ENCODE assay signal across 12 mouse cellular contexts in the genomic region with DNA sequence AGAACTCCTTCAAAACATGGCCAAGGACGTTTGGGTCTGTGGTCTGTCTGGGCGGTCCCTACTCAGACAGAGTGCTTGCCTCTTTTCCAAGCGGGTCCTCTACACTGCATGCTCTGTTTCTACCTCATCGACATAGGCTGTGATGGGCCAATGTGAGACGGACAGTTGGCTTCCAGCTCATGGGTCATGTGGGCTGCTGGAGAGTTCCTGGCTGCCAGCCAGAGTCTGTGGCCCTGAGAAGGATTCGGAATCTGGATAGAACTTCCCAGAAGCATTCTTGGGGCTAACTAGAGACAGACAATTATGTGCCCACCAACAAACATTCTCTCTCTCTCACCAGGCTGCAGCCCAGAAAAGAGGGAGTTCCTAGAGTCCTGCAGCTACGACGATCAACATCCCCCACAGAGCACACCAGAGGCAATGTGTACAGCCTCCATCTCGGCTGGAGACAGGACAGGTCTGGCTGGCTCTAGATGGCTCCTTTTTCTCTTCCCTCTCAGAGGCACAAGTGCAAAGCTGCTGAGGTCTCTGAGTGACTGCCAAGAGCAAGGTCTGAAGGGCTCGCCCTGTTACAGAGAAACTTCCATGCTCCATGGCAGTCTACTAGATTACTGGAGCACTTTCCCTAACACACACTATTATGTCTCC. TPM values are rescaled to one million over a fixed set of nuclear protein-coding genes. Genes with fewer than 3 reads are reported as not detected.
DNase-seq lines count a peak whose midpoint lies in the region; ATAC-seq lines count a peak whose summit lies in the region.
"Had no signal": no experiment of that assay in that cellular context is flagged by ENCODE, and none has a peak within 500 bp of the region (broad histone marks: within the 10 kb centered on the region; RNA-seq: fewer than 3 reads in every experiment).

No protein-coding gene starts in this region.

- 79% methylated on average over 10 of the region's 10 CpGs for WGBS in kidney, embryonic 15.5 days

- no peaks in the 10 kb centered on the region for H3K27me3 ChIP-seq in kidney, embryonic 15.5 days

- H3K36me3 ChIP-seq in kidney, embryonic 15.5 days = peaks cover 80% of the 10 kb centered on the region

- H3K9ac ChIP-seq in kidney, embryonic 15.5 days = no peak overlapping the region

- no peak for ATAC-seq in kidney, embryonic 15.5 days (replicated peaks; ENCODE audit: low FRiP score)

- no peak overlapping the region for H3K27ac ChIP-seq in kidney, embryonic 15.5 days
- H3K27ac ChIP-seq: layer of hippocampus, adult 2 months; midbrain, embryonic 10.5 days had no signal

- no peaks in the 10 kb centered on the region for H3K4me1 ChIP-seq in kidney, embryonic 15.5 days
- H3K4me1 ChIP-seq: midbrain, embryonic 10.5 days had no signal

- no peak overlapping the region for H3K4me3 ChIP-seq in kidney, embryonic 15.5 days (replicated peaks)
- H3K4me3 ChIP-seq: layer of hippocampus, adult 2 months; midbrain, embryonic 10.5 days had no signal

- peak; percentile 67 for DNase-seq in kidney, adult 18-20 months
- DNase-seq in adrenal gland, postnatal 10 days = peak; percentile 74
- peak; percentile 50 to 75 for DNase-seq in cerebellum, postnatal 25 days
- DNase-seq in kidney, postnatal 10 days = peak; percentile 73
- DNase-seq in c-Kit-positive CD71-positive TER-119-positive erythroid progenitor cells, embryonic 14.5 days (ENCODE audit: low spot score) = no peak
- no peak for DNase-seq in frontal cortex, postnatal 36 days (ENCODE audit: low spot score in 2 of 2)
- DNase-seq in thymus, postnatal 0 days (ENCODE audit: low spot score) = no peak
- DNase-seq: spleen, adult 18-20 months had no signal

- no peak overlapping the region for H3K4me2 ChIP-seq in kidney, embryonic 15.5 days

- no peaks in the 10 kb centered on the region for H3K9me3 ChIP-seq in kidney, embryonic 15.5 days (replicated peaks)
- H3K9me3 ChIP-seq: G1E; midbrain, embryonic 10.5 days had no signal

RNA-seq across cellular contexts. Expression of gene Hnrnph1, which starts 26.7 kb away (rescaled TPM):
- 498 and 501 TPM in 2 replicates for polyA plus RNA-seq in kidney, embryonic 15.5 days (2015; fragmentation: Nextera tagmentation; extraction: Ambion mirVana)
- 100 to 1,000 TPM; 205 to 288 TPM for total RNA-seq in adrenal gland, postnatal 10 days (2021)
- polyA plus RNA-seq in thymus, postnatal 0 days (2015; fragmentation: Nextera tagmentation; extraction: Ambion mirVana) = 350 and 356 TPM in 2 replicates

RNA-seq across cellular contexts. Expression of gene Rufy1, which starts 27.4 kb away (rescaled TPM):
- 25.7 and 27.9 TPM in 2 replicates for polyA plus RNA-seq in kidney, embryonic 15.5 days (2015; fragmentation: Nextera tagmentation; extraction: Ambion mirVana)
- 10 to 100 TPM; 24.0 to 25.3 TPM for total RNA-seq in adrenal gland, postnatal 10 days (2021)
- 13.0 and 13.6 TPM in 2 replicates for polyA plus RNA-seq in thymus, postnatal 0 days (2015; fragmentation: Nextera tagmentation; extraction: Ambion mirVana)

RNA-seq across cellular contexts. Expression of gene Cby3, which starts 49.2 kb away (rescaled TPM):
- 0.78 and 1.3 TPM in 2 replicates for polyA plus RNA-seq in kidney, embryonic 15.5 days (2015; fragmentation: Nextera tagmentation; extraction: Ambion mirVana)
- not detected for total RNA-seq in adrenal gland, postnatal 10 days (2021)
- polyA plus RNA-seq in thymus, postnatal 0 days (2015; fragmentation: Nextera tagmentation; extraction: Ambion mirVana) = not detected in 2 replicates
- total RNA-seq: G1E had no signal
- polyA plus RNA-seq: G1E had no signal

Comparison
In these comparisons a context has a peak if more than half of its experiments do, and no peak if none do; other contexts are left out.
1. DNase-seq: peak in kidney, adult 18-20 months (single experiment), adrenal gland, postnatal 10 days (single experiment), cerebellum, postnatal 25 days (2 of 2) and kidney, postnatal 10 days (single experiment); none in c-Kit-positive CD71-positive TER-119-positive erythroid progenitor cells, embryonic 14.5 days (single experiment), frontal cortex, postnatal 36 days (0 of 2) and thymus, postnatal 0 days (single experiment).